22 mouse cellular contexts compared by ENCODE assay signal in the genomic region with DNA sequence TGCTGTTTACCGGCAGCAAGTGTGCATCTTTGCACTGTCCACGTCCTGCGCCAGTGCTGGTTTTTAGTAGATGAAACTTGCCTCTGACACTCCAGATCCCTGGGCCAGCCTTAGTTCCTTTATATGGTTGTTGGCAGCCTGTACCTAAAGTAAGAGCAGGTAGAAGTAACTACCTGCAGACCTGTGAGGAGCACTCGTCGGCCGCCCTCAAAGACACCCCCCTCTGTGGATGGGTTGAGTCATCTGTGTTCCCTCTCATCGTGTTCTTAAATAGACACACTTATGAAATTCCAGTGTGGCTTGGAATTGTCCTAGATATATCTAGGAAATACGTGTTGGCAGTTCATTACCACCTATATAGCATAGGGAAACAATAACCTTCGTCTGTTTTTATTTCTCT.
"Had no signal": no experiment of that assay in that cellular context is flagged by ENCODE, and none has a peak within 500 bp of the region (broad histone marks: within the 10 kb centered on the region; RNA-seq: fewer than 3 reads in every experiment).

No protein-coding gene starts in this region.

- ATAC-seq: forebrain, postnatal 0 days; hindbrain, embryonic 16.5 days; inflammation-experienced regulatory T-cells, adult 6 months; intestine, embryonic 15.5 days; intestine, postnatal 0 days; liver, embryonic 12.5 days had no signal

- DNase-seq: forebrain, postnatal 0 days; gastrocnemius, postnatal 14 days; gastrocnemius, postnatal 36 days; heart, adult 18-20 months; heart, postnatal 14 days; heart, postnatal 36 days; kidney, adult 18-20 months; kidney, adult 8-10 months; kidney, postnatal 10 days; kidney, postnatal 25 days; kidney, postnatal 4 days; left cerebral cortex, postnatal 4 days had no signal

- H3K9me3 ChIP-seq: hindbrain, embryonic 12.5 days; intestine, embryonic 15.5 days; limb, embryonic 15.5 days had no signal

- H3K36me3 ChIP-seq: hindbrain, embryonic 12.5 days; intestine, embryonic 15.5 days; limb, embryonic 13.5 days; limb, embryonic 15.5 days had no signal

- H3K4me3 ChIP-seq: hindbrain, embryonic 12.5 days; intestine, embryonic 15.5 days; layer of hippocampus, adult 2 months; limb, embryonic 13.5 days; limb, embryonic 15.5 days; liver, embryonic 12.5 days had no signal

- H3K27me3 ChIP-seq: hindbrain, embryonic 12.5 days; intestine, embryonic 15.5 days; limb, embryonic 13.5 days; limb, embryonic 15.5 days; liver, embryonic 12.5 days had no signal

- H3K27ac ChIP-seq: hindbrain, embryonic 12.5 days; hindbrain, embryonic 14.5 days; intestine, embryonic 15.5 days; layer of hippocampus, adult 2 months; limb, embryonic 13.5 days; limb, embryonic 15.5 days; liver, embryonic 12.5 days had no signal

- H3K4me1 ChIP-seq: hindbrain, embryonic 12.5 days; intestine, embryonic 15.5 days; limb, embryonic 13.5 days; limb, embryonic 15.5 days; liver, embryonic 12.5 days had no signal
